Mouse (Mus musculus) layer of hippocampus, adult 11-12 months (tissue): ENCODE results near the gene Slc25a10.

ENCODE experiments used
- DNase-seq: peaks from one replicate; pipeline ENCODE4 v3.0.0; 2022; ENCODE audit warnings: low spot score

Slc25a10 gene

DNA sequence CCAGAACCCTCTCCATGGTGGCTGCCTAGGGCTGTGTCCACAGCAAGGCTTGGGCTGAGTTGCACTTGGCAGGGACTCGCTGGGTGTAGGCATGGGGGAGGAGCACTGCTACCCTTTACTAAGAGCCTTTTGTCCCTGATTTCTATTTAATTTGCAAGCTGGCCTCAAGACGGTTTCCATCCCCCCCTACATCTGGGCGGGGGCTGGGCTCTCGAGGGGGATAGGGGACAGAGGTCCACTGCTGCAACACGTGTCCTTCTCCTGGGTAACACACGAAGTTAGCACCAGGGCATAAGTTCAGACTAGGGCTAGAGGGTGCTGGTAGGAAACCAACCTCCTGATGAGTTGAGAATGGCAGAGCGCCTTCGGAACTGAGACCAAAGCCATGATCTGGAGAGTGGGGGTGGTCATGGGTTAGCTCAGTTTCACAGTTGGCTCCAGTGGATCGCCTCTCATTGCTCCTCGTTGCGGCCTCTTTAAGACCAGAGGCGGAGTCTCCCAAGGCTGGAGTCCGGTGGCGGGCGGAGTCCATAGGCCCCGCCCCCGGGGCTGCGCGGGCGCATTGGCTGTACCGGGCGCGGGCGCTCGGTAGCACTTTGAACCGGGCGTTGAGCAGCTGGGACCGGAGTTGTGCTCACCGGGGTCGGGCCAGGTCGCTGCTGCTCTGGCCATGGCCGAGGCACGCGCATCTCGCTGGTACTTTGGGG lies at the start of gene Slc25a10:
Gene Slc25a10 (plus strand): TSS at position 524 of the 707 bp plus-strand sequence.
- peak; percentile 88 for DNase-seq

DNA sequence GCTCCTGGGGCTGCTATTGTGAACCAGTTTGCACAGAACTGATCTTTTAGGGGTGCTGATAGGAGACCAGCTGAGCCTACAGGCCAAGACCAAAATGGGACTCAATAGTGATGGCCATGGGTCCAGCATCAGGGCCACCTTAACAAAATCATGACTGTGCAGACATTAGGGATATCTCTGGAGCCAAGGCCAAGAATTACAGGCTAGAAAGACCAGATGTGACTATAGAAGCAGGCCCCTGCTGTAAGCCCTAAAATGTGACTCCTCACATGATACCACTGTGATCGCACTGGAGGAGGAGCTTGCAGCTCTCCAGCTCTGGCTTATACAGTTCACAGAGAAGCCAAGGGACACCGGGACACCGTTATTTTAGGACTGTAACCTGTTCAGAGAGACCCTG lies 49.3 kb upstream of the Slc25a10 start, which contains the start of gene Tspan10:
Gene Tspan10 (plus strand): TSS at position 301 of the 400 bp plus-strand sequence.
- no peak for DNase-seq

DNA sequence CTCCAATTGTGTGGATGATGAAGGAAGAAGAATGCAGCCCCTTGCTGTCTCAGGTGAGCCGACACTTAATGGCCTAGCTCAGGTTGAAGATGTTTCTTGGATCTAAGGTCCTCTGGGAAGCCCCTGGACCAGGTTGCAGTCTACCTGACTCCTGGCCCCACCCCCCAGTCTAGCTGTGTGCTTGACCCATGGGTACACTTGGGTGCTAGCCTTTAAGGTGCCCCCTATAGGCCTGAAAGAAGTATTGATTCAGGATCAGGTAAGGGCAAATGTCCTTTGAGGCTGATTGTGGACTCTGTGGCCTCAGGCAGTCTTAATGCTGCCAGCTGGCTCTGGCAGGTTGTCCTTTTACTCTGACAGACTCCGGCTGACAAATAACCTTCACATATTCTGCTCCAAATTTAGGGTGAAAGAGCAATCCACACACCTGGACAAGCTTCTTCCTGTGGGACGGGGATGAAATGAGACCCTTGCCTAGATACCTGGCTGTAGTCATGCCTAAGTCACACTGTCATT lies 48.8 kb upstream of the Slc25a10 start:
- no peak for DNase-seq

- no peak for DNase-seq
Observed at GRCm38 (mm10) chr11:120444106-120444505, 47.5 kb upstream of the Slc25a10 start.

- no peak for DNase-seq
Observed at GRCm38 (mm10) chr11:120445475-120445874, 46.2 kb upstream of the Slc25a10 start.

GRCm38 (mm10) chr11:120447179-120447578 lies 44.5 kb upstream of the Slc25a10 start:
- DNase-seq, result no peak

DNA sequence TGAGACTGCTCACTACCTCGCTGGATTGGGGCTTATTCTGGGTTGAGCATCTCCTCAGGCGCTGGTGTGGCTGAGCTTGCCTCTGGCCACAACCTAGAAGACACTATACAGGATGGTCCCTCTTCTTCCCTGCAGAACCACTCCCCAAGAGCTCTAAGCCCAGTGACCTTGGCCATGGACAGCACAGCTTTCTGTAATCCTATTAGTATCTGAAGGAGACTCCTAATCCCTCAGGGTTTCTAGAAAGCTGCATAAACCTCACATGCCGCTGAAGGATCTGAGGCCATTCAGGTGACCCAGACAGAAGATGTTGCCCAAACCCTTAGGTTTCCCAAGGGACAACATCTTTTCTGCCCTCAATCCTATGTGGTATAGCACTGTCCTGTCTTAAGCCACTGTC lies 39.4 kb upstream of the Slc25a10 start:
- DNase-seq, result no peak

- DNase-seq, result no peak
Observed at GRCm38 (mm10) chr11:120453306-120453705, 38.3 kb upstream of the Slc25a10 start, which contains the start of gene Pde6g. Gene Pde6g, minus strand, starts transcription at chr11:120453500.

DNA sequence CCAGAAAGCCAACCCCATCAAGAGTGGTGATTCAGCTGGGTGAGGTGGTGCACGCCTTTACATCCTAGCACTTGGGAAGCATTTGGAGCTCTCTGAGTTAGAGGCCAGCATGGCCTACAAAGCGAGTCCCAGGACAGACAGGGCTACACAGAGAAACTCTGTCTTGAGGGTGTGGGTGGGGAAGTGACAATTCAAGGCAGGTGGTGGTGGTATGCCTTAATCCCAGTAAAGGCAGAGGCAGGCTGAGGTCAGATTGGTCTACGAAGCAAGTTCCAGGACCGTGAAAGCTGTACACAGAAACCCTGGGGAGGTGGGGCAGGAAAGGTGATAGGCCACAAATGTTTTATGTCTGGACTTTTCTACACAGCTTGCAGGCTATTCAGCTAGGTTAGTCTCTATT lies 36.7 kb upstream of the Slc25a10 start:
- no peak for DNase-seq

GRCm38 (mm10) chr11:120455413-120455812 lies 36.2 kb upstream of the Slc25a10 start:
- no peak for DNase-seq

- DNase-seq, result no peak
Observed at GRCm38 (mm10) chr11:120457370-120457769, 34.3 kb upstream of the Slc25a10 start.

DNA sequence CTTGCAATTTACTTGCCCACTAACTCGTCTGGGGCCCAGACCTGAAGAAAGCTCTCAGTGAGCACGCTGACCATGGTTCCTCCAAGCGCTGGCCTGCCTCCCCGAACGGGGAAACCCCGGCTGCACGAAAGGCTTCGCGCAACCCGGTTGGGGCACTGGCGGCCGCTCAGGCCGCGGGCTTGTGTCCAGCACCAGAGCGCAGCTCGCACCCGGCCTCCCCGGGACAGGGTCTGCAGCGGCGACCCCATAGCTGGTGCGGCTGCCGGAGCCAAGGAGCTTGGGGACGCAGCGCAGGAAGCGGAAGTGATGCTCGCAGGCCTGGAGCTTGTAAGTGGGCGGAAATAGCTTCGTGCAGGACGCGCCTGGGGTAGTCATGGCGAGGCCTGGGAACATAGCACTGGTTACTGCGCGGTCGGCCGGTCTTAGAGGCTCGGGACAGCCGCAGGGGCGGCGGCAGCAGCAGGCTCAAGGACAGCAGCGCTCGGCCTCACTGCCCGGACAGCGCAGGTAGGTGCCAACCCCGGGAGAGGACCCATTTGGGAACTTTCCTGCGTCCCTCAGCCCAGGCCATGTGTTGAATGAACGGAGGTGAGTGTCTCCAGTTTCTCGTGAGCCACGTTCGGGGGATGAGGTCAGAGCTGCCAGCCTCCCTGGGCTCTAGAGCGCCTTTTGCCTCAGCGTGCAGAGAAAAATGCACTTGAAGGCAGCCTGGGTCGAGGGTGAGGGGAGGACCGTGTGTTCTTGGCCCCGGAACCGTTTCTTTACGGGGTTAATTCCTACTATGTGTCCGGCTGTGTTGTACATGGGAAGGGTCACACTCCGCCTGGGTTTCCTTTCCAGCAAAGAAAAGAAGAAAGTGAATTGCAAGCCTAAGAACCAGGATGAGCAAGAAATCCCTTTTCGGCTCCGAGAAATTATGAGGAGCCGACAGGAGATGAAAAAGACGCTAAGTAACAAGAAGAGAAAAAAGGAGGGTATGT lies 33.6 kb upstream of the Slc25a10 start, which contains the start of the genes Oxld1 and Ccdc137:
Gene Oxld1 (minus strand): TSS at position 297 of the 980 bp plus-strand sequence.
Gene Ccdc137 (plus strand): TSS at position 344 of the 980 bp plus-strand sequence.
- peak; percentile 75 for DNase-seq

GRCm38 (mm10) chr11:120458847-120459597 lies 32.6 kb upstream of the Slc25a10 start:
- no peak for DNase-seq

GRCm38 (mm10) chr11:120463536-120463935 lies 28.1 kb upstream of the Slc25a10 start:
- DNase-seq, result no peak

DNA sequence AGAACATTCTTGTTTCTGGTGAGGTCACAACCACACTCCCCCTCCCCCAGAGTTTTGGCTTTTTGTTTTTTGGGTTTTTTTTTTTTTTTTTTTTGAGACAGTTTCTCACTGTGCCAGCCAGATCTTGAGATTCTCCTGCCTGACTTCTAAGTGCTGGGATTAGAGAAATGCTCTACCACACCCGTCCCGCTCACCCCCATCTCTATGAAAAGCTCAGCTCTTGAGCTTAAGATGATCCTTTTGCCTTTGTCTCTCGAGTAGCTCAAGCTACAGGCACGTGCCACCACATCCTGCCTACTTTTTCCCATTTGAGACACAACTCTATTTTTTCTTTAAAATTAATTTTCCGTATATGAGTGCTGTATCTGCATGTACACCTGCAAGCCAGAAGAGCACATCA lies 27.3 kb upstream of the Slc25a10 start:
- no peak for DNase-seq

DNA sequence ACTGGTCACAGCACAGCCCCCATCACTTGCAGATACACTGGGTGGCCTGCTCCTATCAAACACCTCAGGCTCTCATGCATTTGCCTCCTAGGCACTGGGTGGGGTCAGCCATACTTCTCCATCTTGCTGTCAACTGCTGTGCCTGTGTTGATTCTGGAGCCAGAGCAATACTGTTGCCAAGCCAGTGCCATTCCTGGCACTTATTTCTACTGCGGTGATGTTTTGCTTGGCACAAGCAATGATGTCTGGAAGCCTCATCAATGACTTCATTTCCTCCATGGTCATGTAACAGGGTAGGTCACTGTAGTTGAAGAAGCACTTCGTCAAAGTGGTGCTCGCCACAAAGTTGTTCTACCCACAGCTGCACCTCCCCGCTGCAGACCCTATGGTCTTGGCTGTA lies 26.1 kb upstream of the Slc25a10 start:
- no peak for DNase-seq

DNA sequence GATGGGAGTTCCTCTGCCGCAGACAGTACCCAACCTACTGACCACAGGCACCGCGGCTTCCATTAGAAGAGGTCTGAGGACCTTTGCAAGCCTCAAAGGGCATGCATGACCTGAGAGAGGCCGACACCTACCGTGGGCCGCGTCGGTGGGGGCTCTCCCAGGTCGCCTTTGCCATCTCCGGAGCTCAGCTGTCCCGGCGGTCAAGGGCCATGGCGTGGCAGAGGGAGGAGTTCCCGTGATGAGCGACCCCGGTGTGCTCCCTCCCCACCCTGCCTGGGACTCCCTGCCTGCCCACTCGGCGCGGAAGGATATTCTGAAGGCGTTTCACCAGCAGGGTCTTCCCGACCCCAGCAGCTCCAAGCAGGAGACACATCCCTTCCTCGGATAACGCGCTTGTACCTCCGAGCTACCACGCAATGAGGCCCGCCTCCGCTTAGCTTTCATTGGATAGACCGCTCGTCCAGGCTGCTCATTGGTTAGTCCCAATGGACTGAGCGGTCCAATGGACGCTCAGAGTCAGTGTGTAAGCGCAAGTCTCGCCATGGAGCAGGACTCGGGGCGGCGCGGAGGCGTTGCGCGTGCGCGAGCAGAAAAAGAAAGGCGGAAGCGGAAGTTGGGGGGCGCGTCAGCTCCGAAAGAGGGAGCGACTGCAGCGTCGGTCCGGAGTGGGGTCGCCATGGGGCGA lies 24.4 kb upstream of the Slc25a10 start, which contains the start of gene Arl16:
Gene Arl16 (minus strand): TSS at position 557 of the 685 bp plus-strand sequence.
- peak; percentile 94 for DNase-seq

DNA sequence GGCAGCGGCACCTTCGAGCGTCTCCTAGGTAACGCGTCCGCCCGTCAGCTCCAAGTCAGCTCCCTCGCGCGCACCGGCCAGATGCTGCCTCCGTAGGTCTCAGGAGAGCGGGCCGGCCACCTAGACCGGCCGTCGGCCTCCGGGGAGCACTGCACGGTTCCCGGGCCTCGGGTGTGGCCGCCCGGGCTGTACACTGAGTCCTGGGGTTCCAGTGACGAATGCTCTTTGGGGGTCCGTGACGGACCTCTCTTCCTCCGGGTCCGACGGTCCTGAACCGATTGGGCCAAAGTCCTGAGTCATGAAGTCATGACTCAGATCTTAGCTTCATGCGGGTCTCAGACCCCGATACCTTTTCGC lies 23.9 kb upstream of the Slc25a10 start:
- DNase-seq, result no peak

DNA sequence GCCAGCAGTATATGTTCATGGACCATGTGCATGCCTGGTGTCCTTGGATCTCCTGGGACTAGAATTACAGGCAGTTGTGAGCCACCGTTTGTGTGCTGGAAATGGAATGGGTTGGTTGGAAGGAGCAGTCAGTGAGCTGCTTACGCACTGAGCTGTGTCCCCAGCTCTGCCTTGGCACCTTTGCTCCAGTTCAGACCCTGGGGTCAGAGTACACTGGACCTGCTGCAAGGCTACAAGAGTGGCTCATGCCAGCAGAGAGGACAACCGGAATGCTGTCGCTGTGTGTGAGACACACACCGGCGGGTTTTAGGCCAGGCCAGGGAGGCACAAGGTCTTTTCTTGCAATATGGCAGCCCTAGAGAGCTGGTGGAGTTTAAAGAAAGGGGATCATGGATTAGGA lies 19.6 kb upstream of the Slc25a10 start:
- DNase-seq, result no peak

DNA sequence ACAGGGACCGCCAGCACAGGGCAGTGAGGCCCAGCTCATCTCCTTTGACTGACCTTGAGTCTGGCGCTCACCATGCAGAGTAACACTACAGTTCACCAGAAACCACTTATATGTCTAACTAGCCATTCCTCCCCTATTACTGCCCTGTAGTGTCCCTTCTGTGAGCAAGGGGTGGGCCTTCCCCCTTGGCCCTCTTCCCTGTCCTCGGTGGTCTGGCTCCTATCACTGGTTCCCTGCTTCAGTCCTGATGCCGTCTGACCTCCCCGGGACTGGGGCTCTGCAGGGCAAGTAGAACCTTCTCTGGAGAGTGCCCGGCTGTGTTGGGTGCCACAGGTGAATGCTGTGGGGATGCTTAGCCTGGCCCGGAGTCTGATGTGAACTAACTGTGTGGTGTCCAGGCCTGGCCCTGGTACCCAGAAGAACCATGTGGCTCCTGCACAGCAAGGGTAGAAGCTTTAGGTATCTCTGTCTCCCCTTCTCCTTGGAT lies 8.1 kb upstream of the Slc25a10 start:
- no peak for DNase-seq
